Mouse (Mus musculus) forebrain, embryonic 15.5 days (tissue): ENCODE results near the gene Csf2rb2. TPM values are rescaled to one million over a fixed set of nuclear protein-coding genes. Genes with fewer than 3 reads are reported as not detected.
"Not testable (repeated sequence)": the region's sequence is repeated elsewhere in the genome, so short reads cannot be mapped to it uniquely, and the experiment has no call there.

Experiments
- ATAC-seq: fragments of 200-750 bp; cut with Nextera tagmentation; replicated peaks from 2 replicates; pipeline ENCODE4 v1.8.0; 2017; ENCODE audit warnings: mild to moderate bottlenecking, moderate TSS enrichment, moderate library complexity
- H3K27ac ChIP-seq: fragments of 300-500 bp; sonication (generic); replicated peaks from 2 replicates; pipeline ENCODE4 v1.5.1; 2015; ENCODE audit warnings: mild to moderate bottlenecking, inconsistent platforms
- H3K27me3 ChIP-seq: fragments of 300-500 bp; sonication (generic); 2 replicates; pipeline ENCODE4 v1.6.1; 2015; ENCODE audit warnings: inconsistent platforms
- H3K36me3 ChIP-seq: fragments of 300-500 bp; sonication (generic); 2 replicates; pipeline ENCODE4 v1.6.1; 2015; ENCODE audit warnings: mild to moderate bottlenecking, inconsistent platforms
- H3K4me1 ChIP-seq: fragments of 300-500 bp; sonication (generic); 2 replicates; pipeline ENCODE4 v1.6.1; 2015; ENCODE audit warnings: inconsistent platforms
- H3K4me2 ChIP-seq: fragments of 300-500 bp; sonication (generic); replicated peaks from 2 replicates; pipeline ENCODE4 v1.6.1; 2015; ENCODE audit warnings: mild to moderate bottlenecking, inconsistent platforms
- H3K4me3 ChIP-seq: fragments of 300-500 bp; sonication (generic); 2 replicates; pipeline ENCODE4 v1.5.1; 2015; ENCODE audit warnings: mild to moderate bottlenecking, inconsistent platforms
- H3K9ac ChIP-seq: fragments of 300-500 bp; sonication (generic); replicated peaks from 2 replicates; pipeline ENCODE4 v1.6.1; 2015; ENCODE audit warnings: mild to moderate bottlenecking, inconsistent platforms
- H3K9me3 ChIP-seq: fragments of 300-500 bp; sonication (generic); 2 replicates; pipeline ENCODE4 v1.6.1; 2016; ENCODE audit warnings: inconsistent platforms
- WGBS: fragments of 180-500 bp; shearing (Covaris S2); methylation state at CpG from one replicate; pipeline ENCODE4 v1.1.7; 2015; ENCODE audit warnings: mixed read lengths; 5-methylcytosine and 5-hydroxymethylcytosine counted together
- polyA plus RNA-seq: library from polyadenylated mRNA; unstranded; fragments of >200 nt; fragmentation: Nextera tagmentation; extraction: Ambion mirVana; gene quantifications from 2 replicates; pipeline ENCODE4 v1.2.1, GENCODE M21; 2015

Csf2rb2 gene
- polyA plus RNA-seq, 1 experiment from 2014 or later: 0.15 TPM

- Histone ChIP-seq H3K27ac (no peak overlapping the region), H3K4me3 (no peak overlapping the region), H3K4me2 (no peak overlapping the region), H3K27me3 (no peaks in the 10 kb centered on the region), H3K9me3 (no peaks in the 10 kb centered on the region), H3K36me3 (no peaks in the 10 kb centered on the region), H3K4me1 (no peaks in the 10 kb centered on the region), H3K9ac (no peak overlapping the region)
- 57% methylated on average over 3 of the region's 3 CpGs for WGBS
- ATAC-seq: no peak
Measured at GRCm38 (mm10) chr15:78328520-78329097, 23.1 kb upstream of the Csf2rb2 start.

DNA sequence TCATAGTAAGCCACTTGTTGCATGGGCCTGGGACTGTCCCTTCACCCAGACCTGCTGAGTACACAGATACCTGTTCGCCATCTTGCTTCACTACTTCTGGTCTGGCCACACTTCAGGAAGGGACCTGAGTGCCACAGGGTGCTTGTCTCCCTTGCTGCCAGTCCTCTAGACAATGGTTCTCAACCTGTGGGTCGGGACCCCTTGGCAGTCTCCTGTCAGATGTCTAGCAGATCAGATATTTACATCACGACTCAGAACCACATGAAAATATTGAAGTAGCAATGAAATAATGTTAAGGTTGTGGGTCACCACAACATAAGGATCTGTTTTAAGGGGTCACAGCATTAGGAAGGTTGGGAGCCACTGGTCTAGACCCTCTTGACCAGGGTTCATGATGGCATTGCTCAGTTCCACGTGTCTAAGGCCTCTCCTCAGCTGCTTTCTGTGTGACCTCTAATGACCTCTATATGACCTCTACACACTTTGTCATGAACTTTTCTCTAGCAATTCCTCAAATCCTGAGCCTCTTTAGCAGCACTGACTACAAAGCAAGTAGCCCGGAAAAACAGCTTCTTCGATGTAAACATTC lies 22.3 kb upstream of the Csf2rb2 start:
- not testable (repeated sequence) for H3K4me2 ChIP-seq, H3K9me3 ChIP-seq, H3K27me3 ChIP-seq, H3K4me3 ChIP-seq, H3K27ac ChIP-seq, ATAC-seq, H3K9ac ChIP-seq, H3K36me3 ChIP-seq, H3K4me1 ChIP-seq
- WGBS: 82% methylated on average over 6 of the region's 6 CpGs

DNA sequence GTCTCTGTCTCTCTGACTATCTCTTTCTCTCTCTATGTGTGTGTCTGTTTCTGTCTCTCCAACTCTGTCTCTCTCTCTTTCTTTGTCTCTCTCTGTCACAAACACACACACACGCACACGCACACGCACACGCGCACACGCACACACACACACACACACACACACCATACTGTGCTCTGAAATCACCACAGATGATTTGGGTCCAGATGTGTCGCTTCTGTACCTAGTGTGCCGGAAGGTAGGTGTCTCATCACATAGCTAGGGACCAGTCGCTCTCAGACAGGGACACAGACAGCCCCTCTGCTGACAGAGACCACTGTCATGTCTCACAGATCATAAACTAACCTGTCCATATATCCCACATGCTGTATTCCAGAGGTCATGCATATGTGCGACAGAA lies 21.2 kb upstream of the Csf2rb2 start:
- Histone ChIP-seq H3K9ac (no peak overlapping the region), H3K27me3 (no peaks in the 10 kb centered on the region), H3K4me3 (no peak overlapping the region), H3K4me2 (no peak overlapping the region), H3K9me3 (no peaks in the 10 kb centered on the region), H3K36me3 (no peaks in the 10 kb centered on the region), H3K4me1 (no peaks in the 10 kb centered on the region), H3K27ac (no peak overlapping the region)
- no peak for ATAC-seq
- WGBS: 93% methylated on average over 10 of the region's 10 CpGs

- Histone ChIP-seq H3K4me1 (no peaks in the 10 kb centered on the region), H3K9ac (no peak within 1 kb of the TSS), H3K36me3 (no peaks in the 10 kb centered on the region), H3K27me3 (no peaks in the 10 kb centered on the region), H3K4me3 (no peak within 1 kb of the TSS), H3K9me3 (no peaks in the 10 kb centered on the region), H3K27ac (no peak within 1 kb of the TSS), H3K4me2 (no peak within 1 kb of the TSS)
- 87% methylated on average over 11 of the region's 11 CpGs for WGBS
- no peak for ATAC-seq
Measured at GRCm38 (mm10) chr15:78325671-78326339, 20.3 kb upstream of the Csf2rb2 start, which contains the start of gene Csf2rb. TSS of gene Csf2rb (plus strand) at chr15:78325752.

DNA sequence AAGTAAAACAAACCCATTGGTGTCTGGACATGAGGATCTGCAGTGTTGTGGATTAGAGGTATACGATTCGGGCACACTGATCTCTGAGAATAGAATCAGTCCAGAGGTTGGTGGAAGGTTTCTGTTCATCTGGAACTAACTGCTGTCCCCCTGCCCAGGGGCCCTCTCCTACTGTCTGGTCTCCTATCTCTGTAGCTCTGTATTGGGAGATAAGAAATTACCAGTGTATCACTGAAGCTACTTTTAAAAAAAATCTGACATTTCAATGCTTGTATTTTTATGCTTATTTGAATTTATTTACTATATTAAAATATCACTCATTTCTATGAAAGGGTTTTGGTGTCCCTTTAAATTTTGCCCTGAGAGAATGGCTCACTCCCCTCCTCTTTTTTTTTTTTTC lies 18.8 kb upstream of the Csf2rb2 start:
- no peaks in the 10 kb centered on the region for H3K36me3 ChIP-seq
- H3K9ac ChIP-seq: no peak overlapping the region
- no peaks in the 10 kb centered on the region for H3K4me1 ChIP-seq
- H3K9me3 ChIP-seq: no peaks in the 10 kb centered on the region
- no peaks in the 10 kb centered on the region for H3K27me3 ChIP-seq
- 92% methylated on average over 2 of the region's 2 CpGs for WGBS
- no peak overlapping the region for H3K4me3 ChIP-seq
- H3K4me2 ChIP-seq: no peak overlapping the region
- ATAC-seq: no peak
- H3K27ac ChIP-seq: no peak overlapping the region

DNA sequence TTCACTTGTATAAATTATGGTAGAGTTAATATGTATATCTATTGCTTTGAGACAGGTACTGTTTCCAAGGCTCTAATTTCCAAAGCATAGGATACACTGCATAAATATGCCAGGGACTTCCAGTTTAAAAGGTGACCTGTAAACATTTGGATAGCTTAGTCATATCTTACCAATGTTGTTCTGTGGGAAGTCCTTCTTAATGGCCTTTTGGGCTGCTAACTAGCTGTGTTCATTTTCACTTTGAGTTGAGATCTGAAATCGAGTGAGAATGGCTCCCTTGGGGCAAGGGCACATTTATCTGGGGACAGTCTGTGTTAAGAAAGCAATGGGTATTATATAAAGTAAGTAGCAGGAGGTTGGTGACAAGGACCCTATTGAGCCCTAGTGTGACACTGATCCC lies 17.8 kb upstream of the Csf2rb2 start:
- ATAC-seq: no peak
- 67% methylated on average over 1 of the region's 1 CpGs for WGBS
- H3K27ac ChIP-seq: no peak overlapping the region
- no peak overlapping the region for H3K9ac ChIP-seq
- H3K4me2 ChIP-seq: no peak overlapping the region
- H3K4me3 ChIP-seq: no peak overlapping the region
- H3K4me1 ChIP-seq: no peaks in the 10 kb centered on the region
- H3K9me3 ChIP-seq: no peaks in the 10 kb centered on the region
- H3K36me3 ChIP-seq: no peaks in the 10 kb centered on the region
- H3K27me3 ChIP-seq: no peaks in the 10 kb centered on the region

- H3K4me3 ChIP-seq: no peak overlapping the region
- ATAC-seq: no peak
Measured at GRCm38 (mm10) chr15:78320825-78321496, 15.4 kb upstream of the Csf2rb2 start.

GRCm38 (mm10) chr15:78318338-78319171 lies 13.0 kb upstream of the Csf2rb2 start:
- H3K9me3 ChIP-seq: not testable (repeated sequence)

More at GRCm38 (mm10) chr15:78320825-78321496, 15.4 kb upstream of the Csf2rb2 start:
- Histone ChIP-seq H3K4me1 (no peaks in the 10 kb centered on the region), H3K27me3 (no peaks in the 10 kb centered on the region), H3K9ac (no peak overlapping the region), H3K27ac (no peak overlapping the region), H3K36me3 (no peaks in the 10 kb centered on the region), H3K4me2 (no peak overlapping the region), H3K9me3 (no peaks in the 10 kb centered on the region)
- WGBS: 29% methylated on average over 5 of the region's 5 CpGs

DNA sequence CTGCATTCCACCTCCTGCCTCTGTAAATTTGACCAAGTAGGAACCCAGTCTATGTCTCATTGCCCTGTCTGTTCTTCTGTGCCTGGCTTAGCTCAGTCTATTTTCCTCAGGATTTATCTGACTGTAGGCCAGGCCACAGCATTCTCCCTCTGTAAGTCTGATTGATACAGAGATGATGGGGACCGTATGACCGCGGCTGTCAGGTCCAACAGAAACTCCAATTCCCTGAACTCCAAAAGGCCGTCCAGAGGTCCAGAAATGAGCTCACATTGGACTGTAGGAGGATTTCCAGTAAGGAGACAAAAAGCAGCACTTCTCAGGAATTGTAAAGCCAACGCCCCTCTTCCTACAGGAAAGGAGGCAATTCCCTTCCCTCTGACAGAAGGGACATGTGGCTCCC lies 8.1 kb upstream of the Csf2rb2 start:
- 92% methylated on average over 5 of the region's 5 CpGs for WGBS
- not testable (repeated sequence) for ATAC-seq

More at GRCm38 (mm10) chr15:78318338-78319171, 13.0 kb upstream of the Csf2rb2 start:
- H3K27ac ChIP-seq, H3K36me3 ChIP-seq, H3K9ac ChIP-seq, H3K4me1 ChIP-seq, ATAC-seq, H3K27me3 ChIP-seq, H3K4me2 ChIP-seq, H3K4me3 ChIP-seq: not testable (repeated sequence)
- WGBS: 74% methylated on average over 2 of the region's 2 CpGs

DNA sequence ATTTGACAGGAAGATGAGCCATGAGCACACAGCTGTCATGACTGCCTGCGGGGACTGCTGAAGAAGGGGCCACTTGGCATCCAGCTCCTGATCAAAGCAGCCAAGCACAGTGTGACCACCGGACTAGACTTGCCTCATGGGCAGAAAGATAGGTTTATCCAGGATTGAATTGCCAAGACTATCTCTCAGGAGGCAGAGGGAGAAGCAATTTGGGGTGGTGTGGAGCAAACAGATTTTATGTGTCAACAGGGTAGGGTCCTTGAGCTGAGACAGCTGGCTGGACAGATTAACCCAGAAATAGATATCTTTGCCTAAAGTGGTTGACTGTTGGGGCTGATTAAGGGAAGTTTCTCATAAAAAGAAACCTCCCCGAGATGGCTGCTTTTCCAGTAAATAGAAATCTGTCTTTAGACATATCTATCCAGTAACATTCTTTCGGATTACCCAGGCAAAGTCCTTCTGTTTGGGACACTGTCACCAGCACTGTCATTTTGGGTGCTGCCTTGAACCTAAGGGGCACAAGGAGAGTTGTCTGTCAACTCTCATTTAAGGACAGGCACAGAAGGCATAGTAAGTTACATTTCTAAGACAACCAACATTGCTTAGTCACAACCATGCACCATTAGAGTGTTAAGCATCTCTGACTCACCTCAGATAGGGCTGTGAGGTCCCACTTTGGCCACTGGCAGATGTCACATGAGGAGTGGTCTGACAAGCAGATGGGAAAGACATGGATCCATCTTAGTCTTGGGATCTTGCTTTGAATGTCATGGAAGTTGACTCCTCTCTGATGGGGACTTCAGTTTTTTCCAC lies 7.1 kb upstream of the Csf2rb2 start:
- not testable (repeated sequence) for H3K27ac ChIP-seq, H3K4me1 ChIP-seq
- 87% methylated on average over 4 of the region's 4 CpGs for WGBS

More for the DNA sequence above, 8.1 kb upstream of the Csf2rb2 start:
- not testable (repeated sequence) for H3K36me3 ChIP-seq, H3K4me2 ChIP-seq, H3K27ac ChIP-seq, H3K9ac ChIP-seq, H3K27me3 ChIP-seq, H3K9me3 ChIP-seq, H3K4me3 ChIP-seq, H3K4me1 ChIP-seq

GRCm38 (mm10) chr15:78310971-78311370 lies 5.5 kb upstream of the Csf2rb2 start:
- no peaks in the 10 kb centered on the region for H3K9me3 ChIP-seq
- no peaks in the 10 kb centered on the region for H3K4me1 ChIP-seq
- 77% methylated on average over 4 of the region's 4 CpGs for WGBS
- no peak overlapping the region for H3K4me3 ChIP-seq
- H3K27me3 ChIP-seq: no peaks in the 10 kb centered on the region
- no peaks in the 10 kb centered on the region for H3K36me3 ChIP-seq
- ATAC-seq: no peak
- H3K4me2 ChIP-seq: no peak overlapping the region
- H3K9ac ChIP-seq: no peak overlapping the region
- H3K27ac ChIP-seq: no peak overlapping the region

More for the DNA sequence above, 7.1 kb upstream of the Csf2rb2 start:
- not testable (repeated sequence) for H3K4me3 ChIP-seq, H3K4me2 ChIP-seq, ATAC-seq, H3K36me3 ChIP-seq, H3K9ac ChIP-seq, H3K27me3 ChIP-seq, H3K9me3 ChIP-seq
